In the genomic region with DNA sequence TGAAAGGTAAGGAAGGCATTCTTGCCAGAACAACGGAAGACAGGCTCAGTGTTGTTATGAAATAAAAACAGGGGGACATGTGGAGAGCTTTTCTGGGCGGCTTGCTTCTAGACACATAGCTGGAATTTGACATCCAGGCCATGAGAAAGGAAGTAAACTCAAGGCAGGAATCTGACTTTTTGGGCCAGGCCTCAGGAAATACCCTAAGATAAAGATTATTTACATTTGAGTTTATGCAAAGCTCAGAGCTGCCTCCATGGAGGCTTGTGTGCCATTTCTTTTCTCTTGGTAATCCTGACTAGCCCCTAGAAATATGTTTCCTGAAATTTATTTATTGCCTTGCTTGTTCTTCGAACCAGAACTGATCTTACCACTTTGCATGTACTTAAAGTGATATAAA, we compare ENCODE assay signal across 20 mouse cellular contexts.
"Had no signal": no experiment of that assay in that cellular context is flagged by ENCODE, and none has a peak within 500 bp of the region (broad histone marks: within the 10 kb centered on the region; RNA-seq: fewer than 3 reads in every experiment).

No protein-coding gene starts in this region.

- H3K4me2 ChIP-seq: limb, embryonic 13.5 days; liver, embryonic 12.5 days; liver, embryonic 15.5 days; midbrain, embryonic 12.5 days; midbrain, embryonic 15.5 days; neural tube, embryonic 13.5 days had no signal

- H3K9me3 ChIP-seq: limb, embryonic 10.5 days; limb, embryonic 13.5 days; liver, embryonic 12.5 days; liver, embryonic 15.5 days; midbrain, embryonic 12.5 days; midbrain, embryonic 15.5 days; neural tube, embryonic 13.5 days had no signal

- H3K27me3 ChIP-seq: limb, embryonic 13.5 days; liver, embryonic 12.5 days; liver, embryonic 15.5 days; midbrain, embryonic 12.5 days; midbrain, embryonic 15.5 days; neural tube, embryonic 13.5 days had no signal

- ATAC-seq: intestine, postnatal 0 days; liver, embryonic 12.5 days; midbrain, embryonic 15.5 days had no signal

- H3K4me3 ChIP-seq: layer of hippocampus, adult 2 months; limb, embryonic 10.5 days; limb, embryonic 13.5 days; liver, embryonic 12.5 days; liver, embryonic 15.5 days; midbrain, embryonic 12.5 days; midbrain, embryonic 15.5 days; myocyte; neural tube, embryonic 13.5 days had no signal

- H3K27ac ChIP-seq: layer of hippocampus, adult 2 months; limb, embryonic 10.5 days; limb, embryonic 13.5 days; liver, embryonic 12.5 days; liver, embryonic 15.5 days; macrophage; midbrain, embryonic 12.5 days; midbrain, embryonic 15.5 days; neural tube, embryonic 13.5 days had no signal

- DNase-seq: kidney, adult 9 months; kidney, postnatal 14 days; layer of hippocampus, adult 9-11 months; liver; lung, adult 18-20 months; lung, postnatal 14 days; retina, postnatal 1 day; thymus, adult 18-20 months; thymus, postnatal 36 days had no signal

- H3K9ac ChIP-seq: limb, embryonic 13.5 days; liver, embryonic 12.5 days; liver, embryonic 15.5 days; midbrain, embryonic 12.5 days; midbrain, embryonic 15.5 days; neural tube, embryonic 13.5 days had no signal

- H3K4me1 ChIP-seq: limb, embryonic 10.5 days; limb, embryonic 13.5 days; liver, embryonic 12.5 days; liver, embryonic 15.5 days; midbrain, embryonic 12.5 days; midbrain, embryonic 15.5 days; neural tube, embryonic 13.5 days had no signal

- H3K36me3 ChIP-seq: limb, embryonic 10.5 days; limb, embryonic 13.5 days; liver, embryonic 12.5 days; liver, embryonic 15.5 days; midbrain, embryonic 12.5 days; midbrain, embryonic 15.5 days; neural tube, embryonic 13.5 days had no signal
